Mouse (Mus musculus): ENCODE results near the gene Pdzd2. TPM values are rescaled to one million over a fixed set of nuclear protein-coding genes. Genes with fewer than 3 reads are reported as not detected.

Gene Pdzd2
- polyA plus RNA-seq, 1 experiment from 2014 or later, result 13.7 TPM

DNA sequence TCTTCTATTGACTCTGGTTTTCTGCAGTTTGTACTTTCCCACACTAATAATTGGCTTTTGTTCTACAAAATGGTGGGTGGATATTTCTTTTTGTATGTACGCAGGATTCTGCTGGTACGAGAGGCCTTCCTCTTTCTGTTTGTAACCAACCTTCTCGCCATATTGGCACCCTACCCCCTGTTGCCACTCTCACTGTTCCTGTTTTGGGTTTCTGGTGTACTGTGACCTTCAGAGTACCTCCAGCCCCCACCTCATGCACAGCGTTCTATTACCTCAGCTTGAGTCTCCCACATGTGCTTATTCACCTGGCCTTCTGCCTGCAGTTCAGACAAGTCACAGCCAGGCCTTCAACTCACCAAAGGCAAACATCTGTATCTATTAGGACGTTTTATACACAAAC lies 389.9 kb downstream of the Pdzd2 start:
- Histone ChIP-seq H3K9me3 (no peaks in the 10 kb centered on the region), H3K4me3 (no peak overlapping the region), H3K4me2 (replicated peaks) (no peak overlapping the region), H3K4me1 (no peaks in the 10 kb centered on the region), H3K27me3 (no peaks in the 10 kb centered on the region), H3K36me3 (peaks cover 41% of the 10 kb centered on the region), H3K9ac (no peak overlapping the region), H3K27ac (no peak overlapping the region)
- 89% methylated on average over 5 of the region's 5 CpGs for WGBS
- ATAC-seq (ENCODE audit: insufficient number of reproducible peaks, insufficient read depth, low FRiP score, low TSS enrichment), result no peak

DNA sequence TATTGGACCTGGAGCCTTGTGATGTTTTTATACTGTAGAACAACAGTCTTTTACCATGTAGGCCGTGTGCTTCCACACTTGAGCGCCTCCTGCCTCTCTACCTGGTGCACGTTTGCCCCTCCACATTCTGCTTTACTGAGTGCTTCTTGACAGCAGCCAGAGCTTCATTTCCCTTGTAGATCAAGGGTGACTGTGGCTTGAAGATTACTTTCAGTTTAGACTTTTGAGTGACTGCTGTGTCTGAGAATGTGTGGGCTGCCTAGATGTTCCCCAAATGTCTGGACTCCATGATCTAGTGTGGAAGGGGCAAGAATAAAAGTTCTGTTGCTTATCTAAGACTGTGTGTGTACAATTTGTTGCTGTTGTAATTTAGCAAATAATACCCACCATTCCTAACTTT lies 390.8 kb downstream of the Pdzd2 start:
- peaks cover 38% of the 10 kb centered on the region for H3K36me3 ChIP-seq
- 70% methylated on average over 3 of the region's 3 CpGs for WGBS
- no peak for ATAC-seq (ENCODE audit: insufficient number of reproducible peaks, insufficient read depth, low FRiP score, low TSS enrichment)

DNA sequence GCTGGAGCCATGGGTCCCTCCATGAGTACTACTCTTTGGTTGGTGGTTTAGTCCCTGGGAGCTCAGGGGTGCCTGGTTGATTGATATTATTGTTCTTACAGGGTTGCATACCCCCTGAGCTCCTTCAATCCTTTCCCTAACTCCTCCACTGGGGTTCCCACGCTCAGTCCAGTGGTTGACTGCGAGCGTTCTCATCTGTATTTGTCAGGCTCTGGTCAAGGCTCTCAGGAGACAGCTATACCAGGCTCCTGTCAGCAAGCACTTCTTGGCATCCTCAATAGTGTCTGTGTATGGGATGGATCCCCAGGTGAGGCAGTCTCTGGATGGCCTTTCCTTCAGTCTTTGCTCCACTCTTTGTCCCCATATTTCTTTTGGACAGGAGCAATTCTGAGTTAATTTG lies 392.8 kb downstream of the Pdzd2 start:
- H3K27ac ChIP-seq, result no peak overlapping the region
- H3K4me3 ChIP-seq, result no peak overlapping the region
- no peak overlapping the region for H3K4me2 ChIP-seq (replicated peaks)
- H3K9ac ChIP-seq, result no peak overlapping the region
- peaks cover 32% of the 10 kb centered on the region for H3K36me3 ChIP-seq
- ATAC-seq (ENCODE audit: insufficient number of reproducible peaks, insufficient read depth, low FRiP score, low TSS enrichment), result no peak
- 90% methylated on average over 3 of the region's 3 CpGs for WGBS
- no peaks in the 10 kb centered on the region for H3K9me3 ChIP-seq
- no peaks in the 10 kb centered on the region for H3K4me1 ChIP-seq
- H3K27me3 ChIP-seq, result no peaks in the 10 kb centered on the region

More for the DNA sequence above, 390.8 kb downstream of the Pdzd2 start:
- Histone ChIP-seq H3K4me2 (replicated peaks) (no peak overlapping the region), H3K9me3 (no peaks in the 10 kb centered on the region), H3K27ac (no peak overlapping the region), H3K27me3 (no peaks in the 10 kb centered on the region), H3K4me3 (no peak overlapping the region), H3K4me1 (no peaks in the 10 kb centered on the region), H3K9ac (no peak overlapping the region)

DNA sequence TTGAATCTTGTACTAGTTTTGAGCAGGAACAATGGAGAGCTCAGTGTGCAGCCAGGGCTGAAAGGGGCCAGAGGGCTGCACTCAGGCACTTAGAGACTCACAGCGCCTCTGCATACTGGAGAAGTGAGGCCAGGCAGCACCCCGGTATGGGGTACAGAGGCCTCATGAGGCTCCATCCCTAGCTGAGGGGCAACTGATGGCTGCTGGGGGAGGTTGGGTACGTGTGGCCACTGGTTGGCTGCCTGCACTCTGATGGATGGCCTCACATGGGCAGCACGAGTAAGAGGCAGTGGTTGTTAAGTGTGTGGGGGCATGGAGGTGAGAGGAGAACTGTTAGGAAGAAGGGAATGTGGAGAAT lies 398.3 kb downstream of the Pdzd2 start:
- H3K4me2 ChIP-seq (replicated peaks), result no peak overlapping the region
- peaks cover 4% of the 10 kb centered on the region for H3K4me1 ChIP-seq
- H3K9me3 ChIP-seq, result no peaks in the 10 kb centered on the region
- no peak overlapping the region for H3K27ac ChIP-seq
- no peak overlapping the region for H3K9ac ChIP-seq
- ATAC-seq (ENCODE audit: insufficient number of reproducible peaks, insufficient read depth, low FRiP score, low TSS enrichment), result peak; percentile 85; the same call in 1 of the 2 replicates
- no peaks in the 10 kb centered on the region for H3K27me3 ChIP-seq
- peaks cover 21% of the 10 kb centered on the region for H3K36me3 ChIP-seq
- no peak overlapping the region for H3K4me3 ChIP-seq
- WGBS, result 51% methylated on average over 4 of the region's 4 CpGs

DNA sequence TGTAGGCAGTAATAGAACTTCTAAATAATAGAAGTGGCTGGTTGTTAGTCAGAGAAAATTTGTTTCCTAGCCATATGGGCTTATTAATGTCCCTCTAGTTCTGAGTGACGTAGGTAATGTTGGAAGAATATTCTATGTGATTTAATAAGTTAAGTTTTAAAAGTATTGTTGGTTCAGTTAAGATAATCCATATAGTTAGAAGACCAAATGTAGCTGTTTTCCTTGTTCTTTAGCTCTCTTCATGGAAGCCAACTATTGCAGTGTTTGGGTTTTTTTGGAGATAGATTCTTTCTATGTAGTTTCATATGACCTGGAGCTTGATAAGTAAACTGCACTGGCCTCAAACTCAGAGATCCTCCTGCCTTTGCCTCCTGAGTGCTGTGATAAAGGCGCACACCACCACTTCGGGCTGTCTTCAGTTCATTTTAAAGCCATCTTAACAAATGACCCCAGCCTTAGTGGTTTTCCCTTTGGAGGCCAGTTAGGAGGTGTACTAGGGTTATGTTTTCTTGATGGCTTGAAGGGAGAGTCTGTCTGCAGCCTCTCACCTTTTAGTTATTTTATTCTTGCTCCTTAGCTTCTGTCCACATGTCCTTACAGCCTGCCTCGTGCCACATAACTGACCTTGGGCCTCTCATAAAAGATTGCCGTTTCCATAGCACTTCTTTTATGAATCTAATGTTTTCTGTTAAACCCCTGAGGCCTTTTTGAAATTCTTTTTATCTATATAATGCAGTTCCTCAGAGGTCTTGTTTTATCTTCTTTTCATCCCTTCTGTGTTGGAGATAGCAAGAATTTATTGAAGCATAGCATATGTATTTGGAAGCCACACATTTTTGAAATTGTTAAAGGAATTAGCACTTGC lies 399.0 kb downstream of the Pdzd2 start:
- WGBS, result 73% methylated on average over 5 of the region's 5 CpGs
- Histone ChIP-seq H3K4me2 (replicated peaks) (no peak overlapping the region), H3K27me3 (no peaks in the 10 kb centered on the region), H3K9me3 (no peaks in the 10 kb centered on the region), H3K36me3 (peaks cover 15% of the 10 kb centered on the region), H3K9ac (no peak overlapping the region), H3K27ac (0 out of 2 replicates have a peak overlapping the region, but pooled peaks have one; percentile 65), H3K4me3 (no peak overlapping the region), H3K4me1 (peaks cover 4% of the 10 kb centered on the region)
- no peak for ATAC-seq (ENCODE audit: insufficient number of reproducible peaks, insufficient read depth, low FRiP score, low TSS enrichment)

DNA sequence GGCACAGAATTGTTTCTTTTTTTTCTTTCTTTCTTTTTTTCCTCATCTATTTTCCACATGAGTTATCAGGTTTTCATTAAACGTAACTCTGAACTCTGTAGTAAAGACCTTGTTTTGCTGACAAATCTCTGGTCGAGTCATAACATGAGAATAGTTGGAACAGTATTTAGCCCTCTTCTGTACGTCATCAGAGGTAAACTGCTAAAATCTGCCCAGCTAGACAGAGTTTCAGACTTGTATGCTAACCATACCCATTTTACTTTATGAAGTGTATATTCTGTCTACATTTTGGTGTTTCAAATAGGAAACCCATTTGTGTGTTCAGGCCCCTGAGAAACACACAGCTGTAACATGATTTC lies 402.0 kb downstream of the Pdzd2 start:
- Histone ChIP-seq H3K4me2 (replicated peaks) (no peak overlapping the region), H3K9me3 (no peaks in the 10 kb centered on the region), H3K9ac (no peak overlapping the region), H3K4me3 (no peak overlapping the region), H3K27ac (no peak overlapping the region), H3K4me1 (peaks cover 4% of the 10 kb centered on the region), H3K36me3 (0 out of 2 replicates have a peak, but pooled peaks cover under 1% of the 10 kb centered on the region), H3K27me3 (no peaks in the 10 kb centered on the region)
- ATAC-seq (ENCODE audit: insufficient number of reproducible peaks, insufficient read depth, low FRiP score, low TSS enrichment), result no peak
- 71% methylated on average over 3 of the region's 3 CpGs for WGBS

DNA sequence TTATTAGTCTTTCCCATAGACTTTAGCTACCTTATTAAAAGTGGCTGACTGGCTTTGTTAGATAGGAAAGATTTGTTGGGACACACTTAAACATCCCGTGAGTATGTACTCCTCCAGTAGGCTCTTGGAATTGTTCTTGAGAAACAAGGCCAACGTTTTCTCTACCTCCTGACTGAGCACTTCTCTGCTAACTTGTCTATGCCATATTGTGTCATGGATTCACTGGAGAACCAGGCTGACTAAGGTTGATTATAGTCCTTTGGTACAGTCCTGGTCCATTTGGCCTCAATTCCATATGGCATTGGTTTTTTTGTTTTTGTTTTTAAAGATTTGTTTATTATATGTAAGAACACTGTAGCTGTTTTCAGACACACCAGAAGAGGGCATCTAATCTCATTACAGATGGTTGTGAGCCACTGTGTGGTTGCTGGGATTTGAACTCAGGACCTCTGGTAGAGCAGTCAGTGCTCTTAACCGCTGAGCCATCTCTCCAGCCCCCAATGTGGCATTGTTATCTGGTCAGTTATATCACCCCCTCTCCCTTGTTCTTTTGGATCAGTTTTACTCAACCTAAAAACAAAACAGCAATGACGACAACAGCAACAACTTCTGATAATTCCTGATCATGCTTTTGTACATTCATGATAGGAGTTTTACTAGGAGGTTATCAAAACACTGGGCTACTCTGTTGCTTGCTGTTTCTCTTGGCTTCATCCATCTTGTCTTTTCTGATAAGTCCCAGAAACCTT lies 402.5 kb downstream of the Pdzd2 start:
- 90% methylated on average over 4 of the region's 4 CpGs for WGBS
- H3K4me2 ChIP-seq (replicated peaks), result no peak overlapping the region
- no peaks in the 10 kb centered on the region for H3K27me3 ChIP-seq
- no peaks in the 10 kb centered on the region for H3K9me3 ChIP-seq
- peaks cover 4% of the 10 kb centered on the region for H3K4me1 ChIP-seq
- H3K9ac ChIP-seq, result no peak overlapping the region
- no peak overlapping the region for H3K27ac ChIP-seq
- H3K36me3 ChIP-seq, result no peaks in the 10 kb centered on the region
- ATAC-seq (ENCODE audit: insufficient number of reproducible peaks, insufficient read depth, low FRiP score, low TSS enrichment), result no peak
- no peak overlapping the region for H3K4me3 ChIP-seq

DNA sequence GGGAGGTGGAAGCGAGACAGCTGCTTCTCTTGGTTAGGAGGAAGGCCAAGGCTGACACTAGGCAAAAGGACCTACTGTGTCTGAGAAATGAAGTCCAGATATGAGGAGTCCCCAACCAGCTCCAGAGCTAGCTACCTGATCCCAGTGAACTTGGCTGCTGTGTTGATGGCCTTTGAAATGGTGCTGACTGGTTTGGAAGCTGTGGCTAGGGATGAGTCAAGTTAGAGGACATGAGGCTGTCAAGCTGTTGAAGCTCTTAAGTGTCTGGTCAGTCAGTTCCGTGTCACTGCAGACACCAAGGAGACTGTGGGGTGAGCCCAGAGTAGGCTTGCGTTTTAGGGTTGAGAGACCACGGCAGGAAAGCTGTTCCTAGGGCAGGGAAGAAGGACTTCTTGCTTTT lies 405.3 kb downstream of the Pdzd2 start:
- Histone ChIP-seq H3K4me1 (peaks cover 9% of the 10 kb centered on the region; the same call in 1 of the 2 replicates), H3K4me3 (no peak overlapping the region), H3K4me2 (replicated peaks) (no peak overlapping the region), H3K27me3 (no peaks in the 10 kb centered on the region), H3K36me3 (no peaks in the 10 kb centered on the region), H3K9ac (no peak overlapping the region), H3K9me3 (no peaks in the 10 kb centered on the region), H3K27ac (no peak overlapping the region)
- ATAC-seq (ENCODE audit: insufficient number of reproducible peaks, insufficient read depth, low FRiP score, low TSS enrichment), result no peak
- 82% methylated on average over 4 of the region's 4 CpGs for WGBS

DNA sequence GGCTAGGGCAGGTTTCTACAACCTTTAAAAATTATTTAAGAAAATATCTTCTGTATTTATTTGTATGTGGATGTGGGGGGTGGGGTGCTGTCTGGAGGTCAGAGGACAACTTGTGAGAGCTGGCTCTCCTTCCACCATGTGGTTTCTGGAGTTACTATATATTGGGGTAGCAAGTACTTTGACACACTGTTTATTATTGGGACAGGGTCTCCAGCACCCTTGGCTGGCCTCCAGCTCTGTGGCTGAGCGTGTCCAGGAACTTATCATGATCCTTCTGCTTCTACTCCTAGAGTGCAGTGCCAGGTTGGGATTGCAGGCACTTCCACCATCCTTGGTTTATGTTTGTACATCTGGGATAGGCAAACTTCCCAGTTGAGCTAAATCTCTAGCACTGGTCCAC lies 408.4 kb downstream of the Pdzd2 start:
- H3K27ac ChIP-seq, result no peak overlapping the region
- 74% methylated on average over 1 of the region's 1 CpGs for WGBS
- no peak overlapping the region for H3K9ac ChIP-seq
- H3K36me3 ChIP-seq, result no peaks in the 10 kb centered on the region
- H3K9me3 ChIP-seq, result no peaks in the 10 kb centered on the region
- H3K4me3 ChIP-seq, result no peak overlapping the region
- no peak for ATAC-seq (ENCODE audit: insufficient number of reproducible peaks, insufficient read depth, low FRiP score, low TSS enrichment)
- peaks cover 9% of the 10 kb centered on the region; the same call in 1 of the 2 replicates for H3K4me1 ChIP-seq
- no peak overlapping the region for H3K4me2 ChIP-seq (replicated peaks)
- no peaks in the 10 kb centered on the region for H3K27me3 ChIP-seq

DNA sequence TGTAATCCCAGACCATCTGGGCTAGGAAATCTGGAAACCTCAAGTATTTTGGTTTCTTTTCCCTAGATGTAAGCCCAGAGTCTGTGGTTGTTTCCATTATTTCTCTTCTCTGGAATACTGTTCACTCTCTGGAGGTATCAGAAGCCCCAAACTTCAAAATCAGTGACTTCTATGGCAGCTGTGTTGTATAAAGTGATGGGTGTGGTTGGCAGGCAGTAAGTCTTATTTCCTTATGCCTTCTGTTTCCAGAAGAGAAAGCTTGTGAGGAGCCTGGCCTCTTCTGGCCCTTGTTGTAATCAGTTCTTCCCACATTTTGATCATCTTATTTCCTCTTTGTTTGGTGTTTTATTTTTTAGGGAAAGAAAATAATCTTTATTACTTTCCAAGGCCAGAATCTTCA lies 408.8 kb downstream of the Pdzd2 start:
- no peak for ATAC-seq (ENCODE audit: insufficient number of reproducible peaks, insufficient read depth, low FRiP score, low TSS enrichment)

DNA sequence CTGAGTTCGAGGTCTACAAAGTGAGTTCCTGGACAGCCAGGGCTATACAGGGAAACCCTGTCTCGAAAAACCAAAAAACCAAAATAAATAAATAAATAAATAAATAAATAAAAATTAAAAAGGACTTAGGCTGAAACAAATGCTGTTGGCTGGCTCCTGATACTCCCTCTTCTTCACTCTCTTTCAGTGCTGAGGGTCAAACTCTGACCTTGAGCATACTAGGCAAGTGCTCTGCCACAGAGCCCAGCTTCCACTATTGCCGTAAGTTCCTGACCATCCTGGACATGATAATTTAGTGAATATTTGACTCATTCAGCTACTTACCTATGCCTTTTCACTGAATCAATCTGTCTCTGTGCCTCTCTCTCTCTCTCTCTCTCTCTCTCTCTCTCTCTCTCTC lies 409.3 kb downstream of the Pdzd2 start:
- H3K36me3 ChIP-seq, result no peaks in the 10 kb centered on the region
- H3K4me2 ChIP-seq (replicated peaks), result no peak overlapping the region
- H3K9me3 ChIP-seq, result no peaks in the 10 kb centered on the region
- H3K4me3 ChIP-seq, result no peak overlapping the region
- H3K4me1 ChIP-seq, result peaks cover 9% of the 10 kb centered on the region; the same call in 1 of the 2 replicates
- ATAC-seq (ENCODE audit: insufficient number of reproducible peaks, insufficient read depth, low FRiP score, low TSS enrichment), result no peak
- 85% methylated on average over 3 of the region's 3 CpGs for WGBS
- H3K27ac ChIP-seq, result 0 out of 2 replicates have a peak overlapping the region, but pooled peaks have one; percentile 6
- no peak overlapping the region for H3K9ac ChIP-seq
- no peaks in the 10 kb centered on the region for H3K27me3 ChIP-seq

More for the DNA sequence above, 408.8 kb downstream of the Pdzd2 start:
- H3K4me1 ChIP-seq, result peaks cover 9% of the 10 kb centered on the region; the same call in 1 of the 2 replicates
- no peak overlapping the region for H3K4me3 ChIP-seq
- H3K36me3 ChIP-seq, result no peaks in the 10 kb centered on the region
- no peak overlapping the region for H3K9ac ChIP-seq
- H3K9me3 ChIP-seq, result no peaks in the 10 kb centered on the region
- 0 out of 2 replicates have a peak overlapping the region, but pooled peaks have one; percentile 6 for H3K27ac ChIP-seq
- no peaks in the 10 kb centered on the region for H3K27me3 ChIP-seq
- no peak overlapping the region for H3K4me2 ChIP-seq (replicated peaks)

DNA sequence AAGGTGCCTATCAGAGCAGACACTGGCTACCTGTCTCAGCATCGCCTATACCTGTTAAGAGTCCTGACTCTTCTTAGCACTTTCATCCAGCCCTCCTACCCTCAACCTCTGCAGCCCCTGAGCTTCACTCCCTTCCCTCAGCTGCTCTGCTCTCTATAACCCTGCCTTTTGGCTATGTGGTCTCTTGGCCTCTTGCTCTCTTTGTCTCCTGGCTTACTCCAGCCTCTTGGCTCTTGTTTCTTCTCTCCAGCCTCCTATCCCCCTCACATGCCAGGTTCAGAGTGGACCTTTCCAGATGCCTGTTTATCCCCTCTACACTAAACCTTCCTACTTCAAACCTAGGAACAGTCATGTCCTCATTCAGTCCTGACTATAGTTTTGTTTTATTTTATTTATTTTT lies 415.4 kb downstream of the Pdzd2 start:
- Histone ChIP-seq H3K4me2 (replicated peaks) (peak overlapping the region; percentile 17; the same call in 1 of the 2 replicates), H3K4me1 (peaks cover 9% of the 10 kb centered on the region), H3K27me3 (peaks cover 3% of the 10 kb centered on the region; the same call in 1 of the 2 replicates), H3K9ac (no peak overlapping the region), H3K27ac (no peak overlapping the region), H3K36me3 (no peaks in the 10 kb centered on the region), H3K9me3 (no peaks in the 10 kb centered on the region), H3K4me3 (no peak overlapping the region)
- 85% methylated on average over 1 of the region's 1 CpGs for WGBS
- ATAC-seq (ENCODE audit: insufficient number of reproducible peaks, insufficient read depth, low FRiP score, low TSS enrichment), result no peak

Measured in embryonic facial prominence, embryonic 12.5 days (tissue).